20 mouse cellular contexts compared by ENCODE assay signal in the genomic region with DNA sequence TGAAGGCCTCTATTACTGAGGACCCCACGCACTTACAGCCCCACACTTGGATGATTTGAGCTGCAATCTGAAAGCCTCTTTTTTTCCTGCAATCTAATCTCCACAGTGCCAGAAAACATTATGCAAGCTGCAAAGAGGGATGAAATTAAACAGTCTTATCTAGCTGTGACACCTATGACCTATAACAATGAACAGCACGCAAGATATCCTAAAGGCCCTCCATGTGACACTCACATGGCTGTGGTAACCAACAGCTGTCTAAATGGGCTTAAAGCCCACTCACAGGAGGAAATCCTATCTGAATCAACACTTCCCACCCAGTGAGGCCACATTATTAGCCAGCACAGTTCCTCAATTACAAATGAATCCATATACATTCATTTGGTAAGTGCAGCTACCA. TPM values are rescaled to one million over a fixed set of nuclear protein-coding genes. Genes with fewer than 3 reads are reported as not detected.
DNase-seq lines count a peak whose midpoint lies in the region; ATAC-seq and TF ChIP-seq lines count a peak whose summit lies in the region.
"Had no signal": no experiment of that assay in that cellular context is flagged by ENCODE, and none has a peak within 500 bp of the region (broad histone marks: within the 10 kb centered on the region; RNA-seq: fewer than 3 reads in every experiment).

No protein-coding gene starts in this region.

- no peaks in the 10 kb centered on the region for H3K36me3 ChIP-seq in heart, embryonic 10.5 days
- H3K36me3 ChIP-seq in liver, embryonic 13.5 days = peaks cover 37% of the 10 kb centered on the region
- H3K36me3 ChIP-seq in liver, embryonic 12.5 days = peaks cover 38% of the 10 kb centered on the region
- H3K36me3 ChIP-seq in liver, embryonic 14.5 days (replicated peaks; ENCODE audit: control insufficient read depth, insufficient read depth, low read depth) = peaks cover 3% of the 10 kb centered on the region; the same call in 1 of the 2 replicates
- H3K36me3 ChIP-seq in stomach, postnatal 0 days (ENCODE audit: control insufficient read depth, insufficient read depth, low read length) = no peaks in the 10 kb centered on the region
- H3K36me3 ChIP-seq in hindbrain, postnatal 0 days (ENCODE audit: insufficient read depth, low read length) = no peaks in the 10 kb centered on the region; the same call in 1 of the 2 replicates
- H3K36me3 ChIP-seq: heart, embryonic 12.5 days had no signal

- 62% methylated on average over 2 of the region's 2 CpGs for WGBS in heart, embryonic 10.5 days
- WGBS in liver, embryonic 13.5 days (ENCODE audit: insufficient replicate concordance) = 29% methylated on average over 2 of the region's 2 CpGs
- 19% methylated on average over 2 of the region's 2 CpGs for whole genome bisulfite sequencing in liver, embryonic 12.5 days (ENCODE audit: insufficient replicate concordance)
- WGBS in liver, embryonic 14.5 days (ENCODE audit: insufficient replicate concordance) = 21% methylated on average over 2 of the region's 2 CpGs
- WGBS in stomach, postnatal 0 days = 66% methylated on average over 2 of the region's 2 CpGs
- WGBS in hindbrain, postnatal 0 days = 66% methylated on average over 2 of the region's 2 CpGs

- peak; percentile 78 for TF ChIP-seq EP300 in liver, embryonic 14.5 days (IDR thresholded peaks at IDR 0.05; ENCODE audit: low read depth)
- TF ChIP-seq EP300 in stomach, postnatal 0 days (optimal IDR thresholded peaks at IDR 0.05) = no peak

- H3K4me1 ChIP-seq in heart, embryonic 10.5 days = peaks cover 8% of the 10 kb centered on the region; the same call in 1 of the 2 replicates
- peaks cover 46% of the 10 kb centered on the region for H3K4me1 ChIP-seq in liver, embryonic 13.5 days (replicated peaks)
- peaks cover 44% of the 10 kb centered on the region for H3K4me1 ChIP-seq in liver, embryonic 12.5 days
- H3K4me1 ChIP-seq in liver, embryonic 14.5 days (replicated peaks; ENCODE audit: control insufficient read depth in 2 of 2, insufficient read depth in 2 of 2, low read length in 1 of 2) = peaks cover 21 to 32% of the 10 kb centered on the region in 2 experiments
- H3K4me1 ChIP-seq in stomach, postnatal 0 days (replicated peaks; ENCODE audit: control insufficient read depth, insufficient read depth) = no peaks in the 10 kb centered on the region
- H3K4me1 ChIP-seq in hindbrain, postnatal 0 days (ENCODE audit: insufficient read depth, low read length) = no peaks in the 10 kb centered on the region
- H3K4me1 ChIP-seq: kidney, embryonic 15.5 days; limb, embryonic 13.5 days had no signal

- peak; percentile 84 for DNase-seq in heart, adult 11 months
- no peak for DNase-seq in heart, embryonic 10.5 days (ENCODE audit: low spot score)
- DNase-seq in liver, embryonic 13.5 days = no peak
- DNase-seq in liver, embryonic 14.5 days (ENCODE audit: low read depth in 3 of 3, low spot score in 3 of 3) = peak in 2 of 3 experiments; percentile 17 to 25
- DNase-seq in stomach, postnatal 0 days (ENCODE audit: low spot score) = no peak
- no peak for DNase-seq in hindbrain, postnatal 0 days (ENCODE audit: low spot score)
- DNase-seq: adrenal gland, postnatal 25 days; cerebellum, adult 9-10 months; gastrocnemius, postnatal 36 days; kidney, postnatal 4 days; lung, embryonic 14.5 days; right cerebral cortex, postnatal 4 days had no signal

- TF ChIP-seq CTCF in liver, embryonic 14.5 days (IDR thresholded peaks at IDR 0.05; ENCODE audit: low read depth) = no peak
- no peak for TF ChIP-seq CTCF in stomach, postnatal 0 days (IDR thresholded peaks at IDR 0.05; ENCODE audit: low read depth)
- no peak for TF ChIP-seq CTCF in hindbrain, postnatal 0 days (IDR thresholded peaks at IDR 0.05; ENCODE audit: low read depth)

- H3K9ac ChIP-seq in liver, embryonic 13.5 days = no peak overlapping the region
- no peak overlapping the region for H3K9ac ChIP-seq in liver, embryonic 12.5 days
- no peak overlapping the region for H3K9ac ChIP-seq in liver, embryonic 14.5 days (replicated peaks)
- no peak overlapping the region for H3K9ac ChIP-seq in stomach, postnatal 0 days (ENCODE audit: low read length)
- no peak overlapping the region for H3K9ac ChIP-seq in hindbrain, postnatal 0 days (replicated peaks; ENCODE audit: low read length)
- H3K9ac ChIP-seq: heart, embryonic 12.5 days; hindbrain, embryonic 13.5 days; kidney, embryonic 15.5 days; limb, embryonic 13.5 days; lung, embryonic 14.5 days had no signal

- no peak overlapping the region for H3K27ac ChIP-seq in heart, embryonic 10.5 days
- peak overlapping the region; percentile 19; the same call in 1 of the 2 replicates for H3K27ac ChIP-seq in liver, embryonic 13.5 days
- H3K27ac ChIP-seq in liver, embryonic 12.5 days = no peak overlapping the region
- no peak overlapping the region for H3K27ac ChIP-seq in liver, embryonic 14.5 days
- H3K27ac ChIP-seq in stomach, postnatal 0 days (replicated peaks) = no peak overlapping the region
- no peak overlapping the region for H3K27ac ChIP-seq in hindbrain, postnatal 0 days
- H3K27ac ChIP-seq: forebrain, embryonic 10.5 days; hindbrain, embryonic 13.5 days; kidney, embryonic 15.5 days; limb, embryonic 13.5 days had no signal

- H3K27me3 ChIP-seq in heart, embryonic 10.5 days (ENCODE audit: insufficient read depth, poor library complexity, severe bottlenecking) = no peaks in the 10 kb centered on the region
- H3K27me3 ChIP-seq in liver, embryonic 13.5 days = no peaks in the 10 kb centered on the region
- H3K27me3 ChIP-seq in liver, embryonic 12.5 days (replicated peaks) = no peaks in the 10 kb centered on the region
- H3K27me3 ChIP-seq in liver, embryonic 14.5 days (ENCODE audit: control insufficient read depth, insufficient read depth, low read length) = no peaks in the 10 kb centered on the region
- no peaks in the 10 kb centered on the region for H3K27me3 ChIP-seq in stomach, postnatal 0 days (ENCODE audit: control insufficient read depth, insufficient read depth, low read length)
- no peaks in the 10 kb centered on the region for H3K27me3 ChIP-seq in hindbrain, postnatal 0 days (ENCODE audit: insufficient read depth, low read length)
- H3K27me3 ChIP-seq: heart, embryonic 12.5 days; hindbrain, embryonic 13.5 days; kidney, embryonic 15.5 days; limb, embryonic 13.5 days had no signal

- H3K4me3 ChIP-seq in heart, embryonic 10.5 days = no peak overlapping the region
- H3K4me3 ChIP-seq in liver, embryonic 13.5 days (replicated peaks) = no peak overlapping the region
- no peak overlapping the region for H3K4me3 ChIP-seq in liver, embryonic 12.5 days
- H3K4me3 ChIP-seq in liver, embryonic 14.5 days (ENCODE audit: insufficient read depth in 1 of 2, low read depth in 2 of 2, low read length in 2 of 2) = no peak overlapping the region
- H3K4me3 ChIP-seq in stomach, postnatal 0 days (ENCODE audit: low read depth, low read length) = no peak overlapping the region
- H3K4me3 ChIP-seq in hindbrain, postnatal 0 days (ENCODE audit: low read length) = no peak overlapping the region
- H3K4me3 ChIP-seq: forebrain, embryonic 10.5 days; heart, embryonic 12.5 days; hindbrain, embryonic 13.5 days; kidney, embryonic 15.5 days; limb, embryonic 13.5 days had no signal

- ATAC-seq in liver, embryonic 13.5 days (ENCODE audit: low read depth) = no peak
- no peak for ATAC-seq in liver, embryonic 12.5 days
- no peak for ATAC-seq in liver, embryonic 14.5 days (ENCODE audit: insufficient read depth)
- ATAC-seq in stomach, postnatal 0 days (ENCODE audit: low FRiP score, low TSS enrichment) = 0 out of 2 replicates have a peak, but pooled peaks have one; percentile 38
- no peak for ATAC-seq in hindbrain, postnatal 0 days
- ATAC-seq in inflammation-experienced regulatory T-cells, adult 6 months = no peak
- ATAC-seq: forebrain, embryonic 16.5 days had no signal

- no peaks in the 10 kb centered on the region for H3K9me3 ChIP-seq in heart, embryonic 10.5 days
- H3K9me3 ChIP-seq in liver, embryonic 13.5 days (replicated peaks) = no peaks in the 10 kb centered on the region
- no peaks in the 10 kb centered on the region for H3K9me3 ChIP-seq in liver, embryonic 12.5 days (replicated peaks)
- no peaks in the 10 kb centered on the region for H3K9me3 ChIP-seq in liver, embryonic 14.5 days (ENCODE audit: control insufficient read depth, low read length)
- H3K9me3 ChIP-seq in stomach, postnatal 0 days (ENCODE audit: control insufficient read depth, low read length) = no peaks in the 10 kb centered on the region
- no peaks in the 10 kb centered on the region for H3K9me3 ChIP-seq in hindbrain, postnatal 0 days (ENCODE audit: low read length)
- H3K9me3 ChIP-seq: forebrain, embryonic 10.5 days; heart, embryonic 12.5 days; hindbrain, embryonic 13.5 days; kidney, embryonic 15.5 days; limb, embryonic 13.5 days had no signal

- H3K4me2 ChIP-seq in liver, embryonic 13.5 days = no peak overlapping the region
- no peak overlapping the region for H3K4me2 ChIP-seq in liver, embryonic 12.5 days
- H3K4me2 ChIP-seq in liver, embryonic 14.5 days (ENCODE audit: low read depth) = no peak overlapping the region
- no peak overlapping the region for H3K4me2 ChIP-seq in stomach, postnatal 0 days (replicated peaks; ENCODE audit: low read depth)
- H3K4me2 ChIP-seq in hindbrain, postnatal 0 days (ENCODE audit: low read depth, low read length) = no peak overlapping the region
- H3K4me2 ChIP-seq: heart, embryonic 12.5 days; hindbrain, embryonic 13.5 days; kidney, embryonic 15.5 days; limb, embryonic 13.5 days; lung, embryonic 14.5 days had no signal

RNA-seq across cellular contexts. Expression of a gene that starts 35.9 kb away (rescaled TPM):
- 27.3 and 28.5 TPM in 2 replicates for polyA plus RNA-seq in heart, embryonic 10.5 days (2016; fragmentation: Nextera tagmentation; extraction: Ambion mirVana)
- 15.2 and 18.8 TPM in 2 replicates for polyA plus RNA-seq in liver, embryonic 13.5 days (2015; fragmentation: Nextera tagmentation; extraction: Ambion mirVana)
- 22.2 and 22.7 TPM in 2 replicates for polyA plus RNA-seq in liver, embryonic 12.5 days (2016; fragmentation: Nextera tagmentation; extraction: Ambion mirVana)
- polyA plus RNA-seq in liver, embryonic 14.5 days (2012; rRNA removed) = 12.2 and 16.5 TPM in 2 replicates
- polyA plus RNA-seq in liver, embryonic 14.5 days (2014; fragmentation: Nextera tagmentation; extraction: Ambion mirVana) = 14.1 and 14.4 TPM in 2 replicates
- polyA plus RNA-seq in stomach, postnatal 0 days (2015; fragmentation: Nextera tagmentation; extraction: Ambion mirVana) = 7.7 and 8.3 TPM in 2 replicates
- total RNA-seq in hindbrain, postnatal 0 days (2014; rRNA removed) = 32.0 and 38.2 TPM in 2 replicates
- 24.4 and 26.7 TPM in 2 replicates for polyA plus RNA-seq in hindbrain, postnatal 0 days (2015; fragmentation: Nextera tagmentation; extraction: Ambion mirVana)
- polyA plus RNA-seq in inflammation-experienced regulatory T-cells, adult 6 months (2017; shearing (Covaris generic)) = 10 to 100 TPM; 50.1 to 82.6 (median 80.9) TPM

Comparison
In these comparisons a context has a peak if more than half of its experiments do, and no peak if none do; other contexts are left out.
1. DNase-seq: peak in heart, adult 11 months (single experiment) and liver, embryonic 14.5 days (2 of 3); none in heart, embryonic 10.5 days (single experiment), liver, embryonic 13.5 days (single experiment), stomach, postnatal 0 days (single experiment) and hindbrain, postnatal 0 days (single experiment).